Mouse (Mus musculus) megakaryocyte, embryonic 14.5 days (primary cell): ENCODE measurements around the gene Acta2.

Source experiments
- FLI1 ChIP-seq: IDR thresholded peaks from 2 replicates; pipeline ENCODE4 v1.6.1; 2012; ENCODE audit warnings: low read length, inconsistent platforms, mixed read lengths
- GATA1 ChIP-seq: IDR thresholded peaks from 3 replicates; pipeline ENCODE4 v1.6.1; 2012; ENCODE audit warnings: mixed read lengths, low read length, inconsistent platforms, borderline replicate concordance

GRCm38 (mm10) chr19:34295442-34295841 lies 40.1 kb upstream of the Acta2 start:
- TF ChIP-seq GATA1 (no peak), FLI1 (no peak)
